Mouse (Mus musculus) liver, adult 2 months (tissue): ENCODE measurements around the gene Sec24a.
A peak's percentile ranks its signal among the peaks of the same experiment; 100 is the strongest.

Source experiments
- CTCF ChIP-seq: fragments of 200-500 bp; IDR thresholded peaks from 2 replicates; pipeline ENCODE4 v1.5.1; 2011; ENCODE audit warnings: low read depth, low read length, control low read depth
- POLR2A ChIP-seq: fragments of 200-500 bp; IDR thresholded peaks from 2 replicates; pipeline ENCODE4 v1.6.1; 2011; ENCODE audit warnings: low read length, control low read depth; ENCODE audit not compliant: insufficient read depth; ENCODE audit errors: extremely low read depth

DNA sequence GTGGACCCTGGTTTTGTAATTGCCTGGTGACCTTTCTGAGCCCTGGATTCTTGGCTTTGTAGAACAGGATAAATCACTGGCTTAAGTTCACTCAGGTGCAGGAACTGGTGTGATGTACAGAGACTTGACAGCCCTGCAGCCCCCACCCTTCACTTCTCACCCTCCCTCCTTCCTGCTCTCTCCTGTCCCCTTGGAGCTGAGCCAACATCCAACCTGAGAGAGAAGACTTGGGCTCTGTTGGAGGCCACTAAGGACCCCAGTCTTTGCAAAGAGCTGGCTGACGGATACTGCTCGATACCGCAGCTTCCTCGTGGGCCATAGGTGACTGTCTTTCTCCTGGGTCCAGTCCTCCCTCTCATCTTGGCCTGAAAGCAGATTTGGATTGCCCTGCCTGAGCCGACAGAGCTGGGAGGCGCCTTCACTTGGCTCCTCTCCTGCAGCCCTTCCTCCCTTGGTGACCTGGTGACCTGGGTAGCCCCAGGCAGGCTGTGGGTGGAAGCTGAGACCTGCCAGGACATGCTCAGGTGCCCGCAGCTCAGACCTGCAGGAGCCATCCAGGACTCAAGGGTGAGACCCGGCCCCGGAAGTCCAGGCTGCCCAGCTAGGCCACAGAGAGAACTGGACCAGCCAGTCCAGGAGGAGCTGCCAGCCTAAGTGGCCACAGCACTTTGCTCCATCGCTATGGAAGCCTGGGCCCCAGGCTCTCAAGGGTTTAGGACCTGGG lies 106.5 kb downstream of the Sec24a start:
- no peak for TF ChIP-seq CTCF
- TF ChIP-seq POLR2A = 0 out of 2 replicates have a peak, but pooled peaks have one; percentile 21
